Mouse (Mus musculus) ES-E14 (cell line): ENCODE measurements around the gene Gbgt1.

Experiments used
- CHD2 ChIP-seq: IDR thresholded peaks from 2 replicates; pipeline ENCODE4 v1.6.1; 2014; ENCODE audit warnings: mild to moderate bottlenecking, low read depth, low read length, inconsistent platforms
- HCFC1 ChIP-seq: IDR thresholded peaks from 2 replicates; pipeline ENCODE4 v1.6.1; 2012; ENCODE audit warnings: low read length, inconsistent platforms, borderline replicate concordance; ENCODE audit not compliant: insufficient read depth

- peak; percentile 68; the same call in 1 of the 2 replicates for TF ChIP-seq HCFC1
- no peak for TF ChIP-seq CHD2
Observed at GRCm38 (mm10) chr2:28467860-28468485, 28.7 kb upstream of the Gbgt1 start, which contains the start of gene Mrps2.
